Mouse (Mus musculus): ENCODE measurements at regions not wholly inside any gene's neighbourhood (a gene's known extent, or its start where the extent isn't known, plus 50 kb on each side); places are given as distances from the start of the nearest gene placed in this dataset.

DNA sequence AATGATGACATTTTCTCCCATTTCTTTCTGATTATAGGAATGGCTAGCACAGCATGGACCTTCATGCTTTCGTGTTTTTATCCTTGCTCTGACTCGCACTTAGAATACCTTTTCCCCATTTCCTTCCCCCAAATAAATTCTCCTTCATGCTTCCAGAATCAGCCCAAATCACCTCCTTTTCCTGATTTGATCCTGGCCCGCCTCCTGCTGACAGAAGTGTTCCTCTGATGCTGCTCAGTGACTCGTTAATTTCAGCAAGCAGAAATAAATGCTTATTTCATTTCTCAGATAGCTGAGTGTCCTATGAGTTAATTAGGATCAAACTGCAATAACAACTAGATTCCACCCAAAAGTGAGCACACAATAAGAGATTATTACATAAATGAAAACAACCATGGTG is 185.3 kb downstream of the Gm12728 start:
- DNase-seq (ENCODE audit: low read depth, low spot score): no peak

DNA sequence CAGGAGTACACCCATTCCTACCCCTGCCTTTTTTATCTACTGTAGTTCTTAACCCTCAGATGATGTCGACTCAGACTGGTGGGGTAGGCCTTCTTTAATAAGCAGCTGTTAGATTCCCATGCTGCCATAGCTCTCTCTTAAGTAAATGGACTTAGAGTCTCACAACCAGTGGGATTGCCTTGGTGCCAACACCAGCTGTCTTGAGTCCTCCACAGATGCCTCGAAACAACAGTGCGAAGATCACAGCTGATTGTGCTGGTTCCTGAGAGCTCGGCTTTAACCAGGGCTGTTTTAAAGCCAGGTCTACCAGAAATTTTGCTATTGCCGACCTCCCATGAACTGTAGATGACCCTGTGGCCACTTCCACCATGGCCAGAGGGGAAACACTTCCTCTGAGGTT is 189.4 kb downstream of the Gm12728 start:
- H3K36me3 ChIP-seq (ENCODE audit: control insufficient read depth, insufficient read depth, low read length, poor library complexity, severe bottlenecking): no peaks in the 10 kb centered on the region
- no peak for TF ChIP-seq HCFC1 (IDR thresholded peaks at IDR 0.05; ENCODE audit: borderline replicate concordance, insufficient read depth, low read length)
- TF ChIP-seq ZNF384 (IDR thresholded peaks at IDR 0.05; ENCODE audit: low read depth, low read length): no peak
- no peak for TF ChIP-seq CHD2 (IDR thresholded peaks at IDR 0.05; ENCODE audit: low read depth, low read length)
- no peak for TF ChIP-seq MAFK (IDR thresholded peaks at IDR 0.05; ENCODE audit: insufficient read depth, low read depth, low read length)
- no peak for TF ChIP-seq ZC3H11A (IDR thresholded peaks at IDR 0.05; ENCODE audit: borderline replicate concordance, low read depth, low read length)
- in situ Hi-C loops (cut with MboI; ENCODE audit: low sequenced_read_pairs in 2 of 2, unreplicated experiment in 2 of 2): no loop called here

More for the DNA sequence above, 185.3 kb downstream of the Gm12728 start:
- no peaks in the 10 kb centered on the region for H3K4me1 ChIP-seq (ENCODE audit: control insufficient read depth in 2 of 2, insufficient read depth in 2 of 2, low read length in 2 of 2, poor library complexity in 1 of 2)
- H3K9me3 ChIP-seq (ENCODE audit: control insufficient read depth, insufficient read depth, low read depth, low read length): no peaks in the 10 kb centered on the region
- H3K9ac ChIP-seq (ENCODE audit: insufficient read depth, low read depth, low read length, poor library complexity, severe bottlenecking): no peak overlapping the region
- in situ Hi-C loops (cut with MboI; ENCODE audit: low sequenced_read_pairs in 2 of 2, unreplicated experiment in 2 of 2): no loop called here
- H3K36me3 ChIP-seq (ENCODE audit: control insufficient read depth, insufficient read depth, low read length, poor library complexity, severe bottlenecking): no peaks in the 10 kb centered on the region
- H3K27ac ChIP-seq (ENCODE audit: insufficient read depth, low read depth, low read length, poor library complexity, severe bottlenecking): no peak overlapping the region
- H3K4me3 ChIP-seq (ENCODE audit: insufficient read depth in 1 of 2, low read depth in 1 of 2, low read length in 2 of 2, poor library complexity in 1 of 2, severe bottlenecking in 1 of 2): no peak overlapping the region
- no peak for TF ChIP-seq MAFK (IDR thresholded peaks at IDR 0.05; ENCODE audit: insufficient read depth, low read depth, low read length)

DNA sequence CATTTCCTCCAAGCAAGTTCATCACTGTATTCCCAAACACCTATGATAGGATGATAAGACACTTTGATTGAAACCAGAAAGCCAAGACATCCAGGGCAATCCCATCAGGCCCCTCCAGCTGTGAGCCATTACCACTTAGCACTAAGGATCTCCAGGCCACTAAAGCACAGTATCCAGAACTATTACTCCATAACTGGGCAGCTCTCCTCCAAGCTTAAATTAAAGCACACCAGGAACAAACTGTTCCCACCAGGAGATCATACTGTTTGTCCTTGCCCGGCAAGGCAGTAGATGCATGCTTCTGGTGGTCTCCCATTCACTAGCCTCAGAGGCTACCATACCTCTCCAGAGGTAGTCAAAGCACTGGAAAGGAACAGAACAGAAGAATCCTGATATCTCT is 193.3 kb downstream of the Gm12728 start:
- no peak for DNase-seq (ENCODE audit: low read depth, low spot score)
- Histone ChIP-seq H3K4me1 (ENCODE audit: control insufficient read depth in 2 of 2, insufficient read depth in 2 of 2, low read length in 2 of 2, poor library complexity in 1 of 2) (no peaks in the 10 kb centered on the region), H3K9me3 (ENCODE audit: control insufficient read depth, insufficient read depth, low read depth, low read length) (no peaks in the 10 kb centered on the region), H3K4me3 (ENCODE audit: insufficient read depth in 1 of 2, low read depth in 1 of 2, low read length in 2 of 2, poor library complexity in 1 of 2, severe bottlenecking in 1 of 2) (no peak overlapping the region), H3K36me3 (ENCODE audit: control insufficient read depth, insufficient read depth, low read length, poor library complexity, severe bottlenecking) (no peaks in the 10 kb centered on the region), H3K9ac (ENCODE audit: insufficient read depth, low read depth, low read length, poor library complexity, severe bottlenecking) (no peak overlapping the region), H3K27ac (ENCODE audit: insufficient read depth, low read depth, low read length, poor library complexity, severe bottlenecking) (no peak overlapping the region)
- in situ Hi-C loops (cut with MboI; ENCODE audit: low sequenced_read_pairs in 2 of 2, unreplicated experiment in 2 of 2): no loop called here
- no peak for TF ChIP-seq MAFK (IDR thresholded peaks at IDR 0.05; ENCODE audit: insufficient read depth, low read depth, low read length)
- TF ChIP-seq ZC3H11A (IDR thresholded peaks at IDR 0.05; ENCODE audit: borderline replicate concordance, low read depth, low read length): no peak
- no peak for TF ChIP-seq CHD2 (IDR thresholded peaks at IDR 0.05; ENCODE audit: low read depth, low read length)
- TF ChIP-seq HCFC1 (IDR thresholded peaks at IDR 0.05; ENCODE audit: borderline replicate concordance, insufficient read depth, low read length): no peak
- no peak for TF ChIP-seq ZNF384 (IDR thresholded peaks at IDR 0.05; ENCODE audit: low read depth, low read length)

More for the DNA sequence above, 189.4 kb downstream of the Gm12728 start:
- Histone ChIP-seq H3K4me3 (ENCODE audit: insufficient read depth in 1 of 2, low read depth in 1 of 2, low read length in 2 of 2, poor library complexity in 1 of 2, severe bottlenecking in 1 of 2) (no peak overlapping the region), H3K27ac (ENCODE audit: insufficient read depth, low read depth, low read length, poor library complexity, severe bottlenecking) (no peak overlapping the region), H3K4me1 (ENCODE audit: control insufficient read depth in 2 of 2, insufficient read depth in 2 of 2, low read length in 2 of 2, poor library complexity in 1 of 2) (no peaks in the 10 kb centered on the region), H3K9ac (ENCODE audit: insufficient read depth, low read depth, low read length, poor library complexity, severe bottlenecking) (no peak overlapping the region), H3K9me3 (ENCODE audit: control insufficient read depth, insufficient read depth, low read depth, low read length) (no peaks in the 10 kb centered on the region)
- DNase-seq (ENCODE audit: low read depth, low spot score): no peak

DNA sequence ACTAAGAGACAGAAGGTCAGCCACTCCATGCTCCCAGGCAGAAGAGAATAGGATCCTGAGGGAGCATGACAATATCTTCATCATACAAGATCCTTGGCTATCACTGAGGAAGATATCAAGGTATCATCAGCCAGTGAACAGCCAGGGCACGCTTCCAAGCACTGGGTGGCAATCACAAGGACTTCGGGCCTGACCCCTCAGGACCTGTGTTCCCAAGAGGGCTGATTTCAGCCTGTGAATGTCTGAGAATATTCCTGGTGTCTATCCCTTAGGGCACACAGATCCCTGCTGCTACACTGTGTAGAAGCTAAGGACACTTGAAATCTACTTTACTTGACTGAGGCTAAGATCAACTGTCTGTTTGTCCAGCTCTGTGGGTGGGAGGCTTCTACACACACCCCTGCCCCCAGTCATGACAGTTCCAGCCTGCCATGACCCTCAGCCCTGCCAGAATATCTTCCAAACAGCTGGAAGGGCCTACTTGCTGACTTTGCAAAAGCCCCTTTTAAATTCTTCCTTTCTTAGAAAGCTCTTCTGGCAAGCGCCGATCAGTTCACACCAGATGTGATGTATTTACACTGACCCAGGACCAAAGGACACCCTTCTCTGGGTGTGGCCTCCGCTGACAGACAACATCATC is 198.4 kb downstream of the Gm12728 start:
- Histone ChIP-seq H3K4me3 (ENCODE audit: insufficient read depth in 1 of 2, low read depth in 1 of 2, low read length in 2 of 2, poor library complexity in 1 of 2, severe bottlenecking in 1 of 2) (no peak overlapping the region), H3K9ac (ENCODE audit: insufficient read depth, low read depth, low read length, poor library complexity, severe bottlenecking) (no peak overlapping the region), H3K27ac (ENCODE audit: insufficient read depth, low read depth, low read length, poor library complexity, severe bottlenecking) (no peak overlapping the region), H3K36me3 (ENCODE audit: control insufficient read depth, insufficient read depth, low read length, poor library complexity, severe bottlenecking) (no peaks in the 10 kb centered on the region), H3K4me1 (ENCODE audit: control insufficient read depth in 2 of 2, insufficient read depth in 2 of 2, low read length in 2 of 2, poor library complexity in 1 of 2) (no peaks in the 10 kb centered on the region), H3K9me3 (ENCODE audit: control insufficient read depth, insufficient read depth, low read depth, low read length) (no peaks in the 10 kb centered on the region)
- no peak for DNase-seq (ENCODE audit: low read depth, low spot score)
- in situ Hi-C loops (cut with MboI; ENCODE audit: low sequenced_read_pairs in 2 of 2, unreplicated experiment in 2 of 2): no loop called here
- TF ChIP-seq ZC3H11A (IDR thresholded peaks at IDR 0.05; ENCODE audit: borderline replicate concordance, low read depth, low read length) (no peak), MAFK (IDR thresholded peaks at IDR 0.05; ENCODE audit: insufficient read depth, low read depth, low read length) (no peak), ZNF384 (IDR thresholded peaks at IDR 0.05; ENCODE audit: low read depth, low read length) (no peak), CHD2 (IDR thresholded peaks at IDR 0.05; ENCODE audit: low read depth, low read length) (no peak), HCFC1 (IDR thresholded peaks at IDR 0.05; ENCODE audit: borderline replicate concordance, insufficient read depth, low read length) (no peak)

DNA sequence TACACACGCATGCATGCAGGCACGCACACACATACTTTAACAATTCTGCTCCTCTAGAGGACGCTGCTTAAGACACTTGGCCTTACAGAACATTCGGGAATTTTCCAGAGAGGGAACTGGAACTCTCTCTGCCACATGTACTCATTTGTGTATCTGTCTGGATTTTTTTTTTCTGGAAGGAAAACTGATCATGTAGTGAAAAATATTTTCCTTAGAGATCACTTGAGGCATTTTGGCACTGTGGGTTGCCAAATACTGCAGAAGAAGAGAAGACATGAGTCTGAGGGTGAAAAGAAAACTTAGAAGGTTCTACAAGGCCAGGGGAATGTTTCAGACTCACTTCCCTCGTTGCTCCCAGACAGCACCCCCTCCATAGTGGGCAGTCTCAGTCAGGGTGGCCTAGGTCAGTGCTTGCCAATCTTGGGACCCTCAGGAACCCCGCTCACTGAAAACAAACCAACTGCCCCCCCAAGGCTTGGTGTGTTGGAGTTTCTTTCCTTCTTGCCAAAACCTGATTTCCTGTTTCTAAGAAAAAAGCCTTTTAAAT is 203.0 kb downstream of the Gm12728 start:
- in situ Hi-C loops (cut with MboI; ENCODE audit: low sequenced_read_pairs in 2 of 2, unreplicated experiment in 2 of 2): no loop called here
- H3K4me1 ChIP-seq (ENCODE audit: control insufficient read depth in 2 of 2, insufficient read depth in 2 of 2, low read length in 2 of 2, poor library complexity in 1 of 2): no peaks in the 10 kb centered on the region
- TF ChIP-seq ZC3H11A (IDR thresholded peaks at IDR 0.05; ENCODE audit: borderline replicate concordance, low read depth, low read length): no peak
- no peak for TF ChIP-seq HCFC1 (IDR thresholded peaks at IDR 0.05; ENCODE audit: borderline replicate concordance, insufficient read depth, low read length)
- TF ChIP-seq ZNF384 (IDR thresholded peaks at IDR 0.05; ENCODE audit: low read depth, low read length): no peak
- no peak for TF ChIP-seq MAFK (IDR thresholded peaks at IDR 0.05; ENCODE audit: insufficient read depth, low read depth, low read length)
- no peak for TF ChIP-seq CHD2 (IDR thresholded peaks at IDR 0.05; ENCODE audit: low read depth, low read length)
- H3K4me3 ChIP-seq (ENCODE audit: insufficient read depth in 1 of 2, low read depth in 1 of 2, low read length in 2 of 2, poor library complexity in 1 of 2, severe bottlenecking in 1 of 2): no peak overlapping the region
- H3K9ac ChIP-seq (ENCODE audit: insufficient read depth, low read depth, low read length, poor library complexity, severe bottlenecking): no peak overlapping the region
- no peaks in the 10 kb centered on the region for H3K36me3 ChIP-seq (ENCODE audit: control insufficient read depth, insufficient read depth, low read length, poor library complexity, severe bottlenecking)
- no peak for DNase-seq (ENCODE audit: low read depth, low spot score)
- no peaks in the 10 kb centered on the region for H3K9me3 ChIP-seq (ENCODE audit: control insufficient read depth, insufficient read depth, low read depth, low read length)
- no peak overlapping the region for H3K27ac ChIP-seq (ENCODE audit: insufficient read depth, low read depth, low read length, poor library complexity, severe bottlenecking)
